Mouse (Mus musculus) E14TG2a.4 (cell line): ENCODE measurements around the gene Sec14l2.

Source experiments
- CTCF ChIP-seq: conservative IDR thresholded peaks from 2 replicates; pipeline ENCODE4 v1.5.1; 2014; ENCODE audit warnings: low read length
- POU5F1 ChIP-seq: IDR thresholded peaks from 2 replicates; pipeline ENCODE4 v1.6.1; 2014; ENCODE audit warnings: low read length, borderline replicate concordance

DNA sequence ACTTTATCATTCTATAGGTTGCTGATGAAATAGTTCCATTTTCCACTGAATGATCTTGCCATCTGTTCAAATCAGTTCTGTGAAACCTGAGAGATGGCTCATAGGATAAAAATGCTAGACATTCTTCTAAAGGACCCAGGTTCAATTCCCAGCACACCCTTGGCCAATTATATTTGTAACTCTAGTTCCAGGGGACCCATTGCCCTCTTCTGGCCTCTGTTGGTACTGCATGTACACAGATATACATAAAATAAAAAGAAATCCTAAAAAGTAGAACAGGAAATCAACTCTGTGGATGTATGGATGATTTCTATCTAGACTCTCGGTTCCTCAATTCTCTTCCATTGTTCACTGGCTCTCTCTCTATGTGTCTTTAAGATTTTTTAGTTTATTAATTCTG, 3.8 kb upstream of the Sec14l2 start:
- TF ChIP-seq CTCF = peak; percentile 63
- no peak for TF ChIP-seq POU5F1
